Mouse (Mus musculus) embryo, embryonic 11 days (tissue): ENCODE data around the gene Cdh16.
"Not testable (repeated sequence)": the region's sequence is repeated elsewhere in the genome, so short reads cannot be mapped to it uniquely, and the experiment has no call there.

Experiments
- DNase-seq: peaks from one replicate; pipeline ENCODE4 v3.0.0-alpha.2; 2015

Gene Cdh16

GRCm38 (mm10) chr8:104624161-104624560, at the start of gene Cdh16:
Cdh16 (minus strand) TSS chr8:104624396.
- DNase-seq = no peak

- no peak for DNase-seq
These were observed 31.4 kb upstream of the Cdh16 start for GRCm38 (mm10) chr8:104655614-104656013.

- DNase-seq = peak; percentile 87
These were observed 30.8 kb upstream of the Cdh16 start for GRCm38 (mm10) chr8:104654984-104655383.

- not testable (repeated sequence) for DNase-seq
These were observed 20.0 kb upstream of the Cdh16 start for GRCm38 (mm10) chr8:104644187-104644586.

- no peak for DNase-seq
These were observed 18.1 kb upstream of the Cdh16 start for GRCm38 (mm10) chr8:104642324-104642654.

- DNase-seq = peak; percentile 93
These were observed 17.5 kb upstream of the Cdh16 start, which contains the start of gene Ciao2b for GRCm38 (mm10) chr8:104641426-104642323. Ciao2b (minus strand) TSS chr8:104641965.

- no peak for DNase-seq
These were observed 16.7 kb upstream of the Cdh16 start for GRCm38 (mm10) chr8:104640831-104641370.

- DNase-seq = no peak
These were observed 16.0 kb upstream of the Cdh16 start for GRCm38 (mm10) chr8:104640241-104640640.

- no peak for DNase-seq
These were observed 13.8 kb upstream of the Cdh16 start for GRCm38 (mm10) chr8:104638010-104638409.

GRCm38 (mm10) chr8:104635004-104635710, 11.0 kb upstream of the Cdh16 start:
- DNase-seq = no peak

- DNase-seq = no peak
These were observed 9.1 kb upstream of the Cdh16 start for GRCm38 (mm10) chr8:104633156-104633744.

GRCm38 (mm10) chr8:104632486-104632885, 8.3 kb upstream of the Cdh16 start:
- no peak for DNase-seq

GRCm38 (mm10) chr8:104631975-104632374, 7.8 kb upstream of the Cdh16 start:
- DNase-seq = no peak

- DNase-seq = peak; percentile 68
These were observed 6.9 kb upstream of the Cdh16 start, which contains the start of gene Rrad for GRCm38 (mm10) chr8:104630981-104631663. Rrad (minus strand) TSS chr8:104631327.

GRCm38 (mm10) chr8:104630574-104630973, 6.4 kb upstream of the Cdh16 start:
- peak; percentile 23 for DNase-seq

- DNase-seq = no peak
These were observed 5.9 kb upstream of the Cdh16 start for GRCm38 (mm10) chr8:104630111-104630479.

GRCm38 (mm10) chr8:104629306-104630110, 5.3 kb upstream of the Cdh16 start:
- DNase-seq = no peak

- no peak for DNase-seq
These were observed 4.2 kb upstream of the Cdh16 start for GRCm38 (mm10) chr8:104628402-104628801.

- no peak for DNase-seq
These were observed 3.0 kb upstream of the Cdh16 start for GRCm38 (mm10) chr8:104627065-104627740.

- DNase-seq = no peak
These were observed 3.4 kb downstream of the Cdh16 start for GRCm38 (mm10) chr8:104620765-104621164.

GRCm38 (mm10) chr8:104613119-104613518, 11.1 kb downstream of the Cdh16 start:
- DNase-seq = no peak
